Mouse (Mus musculus): Measurements from ENCODE around the gene Hinfp.
"Not testable (repeated sequence)": the region's sequence is repeated elsewhere in the genome, so short reads cannot be mapped to it uniquely, and the experiment has no call there.

Gene Hinfp

DNA sequence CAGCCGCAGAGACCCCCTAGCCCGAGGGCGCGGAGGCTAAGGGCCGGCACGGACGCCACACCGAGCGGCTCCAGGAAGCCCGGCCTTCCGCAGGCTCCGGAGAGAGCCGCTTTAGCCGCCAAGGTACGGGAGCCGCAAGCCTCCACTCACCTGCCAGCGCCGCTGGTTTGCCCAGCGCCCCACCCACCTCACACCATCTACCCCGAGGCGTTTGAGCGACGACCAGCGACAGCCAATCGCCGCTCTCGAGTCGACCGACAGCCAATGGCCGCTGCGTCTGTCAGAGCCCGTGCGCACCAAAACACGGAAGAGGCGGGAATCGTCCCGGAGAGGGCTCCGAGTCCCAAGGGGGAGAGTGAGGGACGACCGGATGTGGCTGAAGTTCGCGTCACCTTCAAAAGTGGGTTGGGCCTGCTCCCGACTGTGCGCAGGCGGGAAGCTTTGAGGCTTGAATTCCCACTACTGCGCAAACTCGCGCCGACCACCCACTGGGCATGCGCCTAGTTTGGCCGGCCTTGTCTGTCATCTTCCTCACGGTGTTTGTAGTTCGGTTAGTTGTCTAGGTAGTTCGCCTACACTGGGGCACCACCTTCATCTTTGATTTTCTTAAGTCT is at the start of gene Hinfp:
Hinfp (minus strand) TSS at position 206 of the 614 bp plus-strand sequence.
- peak; percentile 100 for DNase-seq (ENCODE audit: low read depth, low spot score)

DNA sequence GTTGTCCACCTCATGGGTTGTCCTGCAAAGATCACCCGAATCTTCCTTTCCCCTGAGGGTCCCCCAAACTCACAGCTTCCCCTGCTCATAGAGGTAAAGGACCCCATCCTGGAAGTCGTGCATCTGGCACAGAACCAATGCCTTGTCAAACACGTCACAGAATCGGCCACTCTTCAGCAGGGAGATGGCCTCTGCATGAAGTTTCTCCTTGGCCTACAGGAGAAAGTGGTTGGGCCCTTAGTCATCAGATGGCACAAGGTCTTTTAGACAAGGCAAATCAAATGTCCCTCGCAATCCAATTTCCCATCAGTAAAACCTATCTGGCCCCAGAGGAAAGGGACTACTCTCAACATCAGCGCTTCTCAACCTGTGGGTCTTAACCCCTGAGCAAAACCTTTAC is 47.7 kb upstream of the Hinfp start:
- no peak for DNase-seq (ENCODE audit: low read depth, low spot score)

DNA sequence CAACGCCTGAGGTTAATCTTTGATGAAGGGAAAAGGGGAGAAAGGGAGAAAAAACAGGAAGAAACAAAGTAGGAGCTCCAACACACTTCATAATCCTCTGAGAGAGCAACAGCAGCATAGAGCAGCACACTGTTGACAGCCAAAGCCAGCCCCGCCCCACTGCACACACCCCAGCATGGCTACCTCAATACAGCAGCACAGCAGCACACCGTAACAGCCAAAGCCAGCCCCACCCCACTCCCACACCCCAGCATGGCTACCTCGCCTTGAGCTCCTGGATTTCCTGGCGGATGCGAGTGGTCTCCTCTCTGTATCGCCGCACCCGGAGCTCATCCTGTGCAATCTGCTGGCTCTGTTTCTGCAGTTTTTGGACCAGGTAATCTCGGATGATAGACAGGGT is 46.9 kb upstream of the Hinfp start:
- DNase-seq (ENCODE audit: low read depth, low spot score): no peak

DNA sequence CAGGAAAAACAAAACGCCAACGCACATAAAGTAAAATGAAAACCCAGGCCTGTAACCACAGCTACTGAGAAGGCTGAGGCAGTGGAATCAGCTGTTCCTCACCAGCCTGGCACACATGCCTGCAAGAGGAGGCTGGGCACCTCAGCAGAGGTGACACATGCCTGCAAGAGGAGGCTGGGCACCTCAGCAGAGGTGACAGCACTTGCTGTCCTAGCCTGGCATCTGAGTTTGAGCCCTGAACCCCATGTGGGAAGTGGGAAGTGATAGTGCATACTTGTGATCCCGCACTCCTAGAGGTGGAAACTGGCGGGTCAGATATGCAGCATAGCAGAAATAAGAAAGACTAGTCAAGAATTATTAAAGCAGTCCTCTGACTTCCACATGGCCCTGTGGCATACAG is 45.9 kb upstream of the Hinfp start:
- no peak for DNase-seq (ENCODE audit: low read depth, low spot score)

DNA sequence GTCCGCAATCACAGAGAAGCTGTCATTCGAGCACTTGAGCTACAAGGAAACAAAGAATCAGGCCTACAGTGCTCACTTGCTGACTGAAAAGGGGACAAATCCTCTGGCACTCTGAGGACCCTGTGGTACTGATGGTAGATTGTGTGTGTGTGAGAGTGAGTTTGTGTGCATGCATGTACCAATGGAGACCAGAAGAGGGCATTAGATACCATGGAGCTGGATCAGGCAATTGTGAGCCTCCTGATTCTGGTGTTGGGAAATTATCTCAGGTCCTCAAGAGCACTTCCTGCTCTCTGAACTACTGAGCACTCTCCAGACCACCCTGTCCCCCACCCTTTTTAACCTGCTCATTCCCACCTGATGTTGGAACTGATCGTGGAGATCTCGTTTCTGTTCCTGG is 43.1 kb upstream of the Hinfp start:
- no peak for DNase-seq (ENCODE audit: low read depth, low spot score)

DNA sequence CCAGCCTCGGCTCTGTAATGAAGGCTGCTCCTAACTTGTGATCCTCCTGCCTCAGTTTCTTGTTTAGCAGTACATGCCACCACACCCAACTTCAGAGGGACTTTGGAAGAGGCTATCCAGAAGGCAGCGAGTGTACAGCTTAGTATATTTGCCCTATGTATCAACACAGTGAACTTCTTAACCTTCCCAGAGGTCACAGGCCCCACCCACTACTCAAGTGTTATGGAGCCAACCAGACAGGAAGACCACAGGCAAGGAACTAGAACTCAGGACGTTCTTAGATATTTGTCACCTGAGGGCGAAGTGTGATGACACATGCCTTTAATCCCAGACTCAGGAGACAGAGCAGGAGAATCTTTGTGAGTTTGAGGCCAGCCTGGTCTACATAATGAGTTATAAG is 42.1 kb upstream of the Hinfp start:
- DNase-seq (ENCODE audit: low read depth, low spot score): no peak

DNA sequence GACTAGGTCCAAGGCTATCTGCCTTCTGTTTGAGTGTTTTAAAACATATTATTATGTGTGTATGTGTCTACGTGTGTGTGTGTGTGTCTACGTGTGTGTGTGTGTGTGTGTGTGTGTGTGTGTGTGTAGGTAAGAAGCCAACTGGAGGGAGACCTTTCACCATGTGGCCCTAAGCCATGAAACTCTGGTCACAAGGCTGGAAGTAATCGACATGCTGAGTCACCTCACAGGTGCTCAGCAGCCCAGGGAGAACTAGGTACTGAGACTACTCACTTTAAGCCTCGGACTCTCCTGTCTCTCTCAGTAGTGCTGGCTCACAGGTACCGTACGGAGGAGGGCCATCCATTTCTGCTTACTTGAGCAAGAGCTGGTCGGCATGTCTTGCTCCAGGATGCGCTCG is 41.7 kb upstream of the Hinfp start:
- no peak for DNase-seq (ENCODE audit: low read depth, low spot score)

DNA sequence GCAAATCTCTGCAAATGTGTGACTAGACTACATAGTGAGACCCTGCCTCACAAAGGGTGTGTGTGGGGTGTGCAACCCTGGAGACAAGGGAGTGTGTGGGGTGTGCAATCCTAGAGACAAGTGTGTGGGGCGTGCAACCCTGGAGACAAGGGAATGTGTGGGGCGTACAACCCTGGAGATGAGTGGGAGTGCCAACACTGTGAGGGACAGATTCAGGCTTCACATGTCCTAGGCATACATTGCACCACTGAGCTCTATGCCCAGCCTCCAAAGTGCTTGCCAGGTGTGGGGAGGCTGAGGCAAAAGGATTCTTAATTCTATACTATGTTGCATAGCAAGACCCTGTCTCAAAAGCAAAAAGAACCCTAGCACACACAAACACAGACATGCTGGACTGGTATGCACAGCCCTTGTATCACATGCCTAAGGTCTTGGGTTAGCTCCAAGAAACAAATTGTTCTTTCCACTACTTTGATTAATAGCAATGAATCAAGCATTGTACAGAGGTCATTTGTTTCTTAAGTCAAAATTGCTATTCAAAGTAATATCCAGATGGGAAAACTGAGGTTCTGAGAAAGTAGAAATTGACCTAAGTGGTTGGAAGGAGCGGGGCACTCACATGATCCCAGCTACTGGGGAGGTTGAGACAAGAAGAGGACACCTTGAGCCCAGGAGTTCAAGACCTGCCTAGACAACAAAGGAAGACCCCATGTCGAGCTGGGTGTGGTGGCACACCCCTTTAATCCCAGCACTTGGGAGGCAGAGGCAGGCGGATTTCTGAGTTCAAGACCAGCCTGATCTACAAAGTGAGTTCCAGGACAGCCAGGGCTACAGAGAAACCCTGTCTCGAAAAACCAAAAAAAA is 40.3 kb upstream of the Hinfp start:
- DNase-seq (ENCODE audit: low read depth, low spot score): no peak

DNA sequence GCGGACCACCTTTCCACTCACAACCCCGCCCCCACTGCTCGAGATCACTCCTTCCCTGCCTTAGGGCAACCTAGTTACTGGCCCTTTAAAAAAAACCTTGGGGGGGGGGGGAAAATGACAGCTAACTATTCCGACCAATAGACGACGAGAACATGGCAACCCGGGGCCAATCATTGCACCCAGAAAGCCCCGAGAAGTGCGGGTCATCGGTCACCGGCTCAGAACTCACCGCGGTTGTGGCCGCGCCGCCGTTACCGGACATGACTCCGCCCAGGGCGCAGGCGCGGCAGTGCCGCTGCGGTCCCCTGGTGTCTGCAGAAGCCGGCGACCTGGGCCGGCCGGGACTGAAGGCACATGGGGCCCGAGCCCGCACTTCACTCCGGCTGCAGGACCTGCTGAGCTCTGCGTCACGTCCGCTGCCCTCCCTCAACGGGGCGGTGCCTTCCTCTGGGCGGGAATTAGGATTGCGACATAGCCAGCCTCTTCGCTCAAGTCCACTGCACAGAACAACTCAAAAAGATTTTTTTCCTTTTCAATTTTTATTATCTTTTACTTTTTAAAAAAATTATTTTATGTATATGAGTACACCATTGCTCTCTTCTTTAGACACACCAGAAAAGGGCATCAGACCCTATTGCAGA is 38.4 kb upstream of the Hinfp start, which contains the start of gene Hmbs:
Hmbs (minus strand) TSS at position 448 of the 641 bp plus-strand sequence.
- DNase-seq (ENCODE audit: low read depth, low spot score): peak; percentile 96

DNA sequence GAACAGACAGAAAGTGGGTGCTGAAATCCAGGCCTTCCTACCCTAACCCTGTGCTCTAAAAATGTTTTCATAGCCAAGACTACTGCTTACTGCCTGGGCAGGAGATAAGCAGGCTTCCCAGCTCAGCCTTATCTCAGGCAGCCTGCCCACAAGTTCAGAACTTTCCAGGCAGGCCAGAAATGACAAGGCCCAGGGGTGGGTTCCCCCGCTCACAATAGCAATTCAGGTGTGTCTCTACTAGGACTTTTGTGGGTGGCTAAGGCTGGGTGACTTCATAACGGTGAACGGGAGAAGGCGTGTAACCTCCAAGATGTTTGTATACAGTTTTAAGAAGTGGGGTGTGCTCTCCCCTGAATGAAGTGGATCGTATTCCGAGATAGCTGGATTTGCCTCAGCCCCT is 37.8 kb upstream of the Hinfp start:
- DNase-seq (ENCODE audit: low read depth, low spot score): no peak

DNA sequence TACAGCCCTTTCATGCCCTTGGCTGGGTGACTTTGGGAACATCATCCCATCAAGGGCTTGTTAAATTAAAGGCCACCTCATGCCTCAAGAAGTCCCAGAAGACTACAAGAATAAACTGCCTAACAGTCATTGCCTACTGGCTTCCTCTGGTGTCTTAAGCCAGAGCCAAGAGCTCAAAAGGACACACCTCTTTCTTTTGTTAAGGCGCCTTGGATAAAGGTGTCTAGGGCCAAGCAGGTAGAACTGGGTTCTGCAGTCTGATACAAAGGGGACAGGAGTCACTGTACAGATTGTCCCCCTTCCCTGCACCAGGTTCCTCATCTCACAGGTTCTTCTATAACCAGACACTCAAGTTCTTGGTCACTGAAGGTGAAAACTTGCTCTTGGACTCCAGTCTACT is 37.1 kb upstream of the Hinfp start:
- DNase-seq (ENCODE audit: low read depth, low spot score): no peak

DNA sequence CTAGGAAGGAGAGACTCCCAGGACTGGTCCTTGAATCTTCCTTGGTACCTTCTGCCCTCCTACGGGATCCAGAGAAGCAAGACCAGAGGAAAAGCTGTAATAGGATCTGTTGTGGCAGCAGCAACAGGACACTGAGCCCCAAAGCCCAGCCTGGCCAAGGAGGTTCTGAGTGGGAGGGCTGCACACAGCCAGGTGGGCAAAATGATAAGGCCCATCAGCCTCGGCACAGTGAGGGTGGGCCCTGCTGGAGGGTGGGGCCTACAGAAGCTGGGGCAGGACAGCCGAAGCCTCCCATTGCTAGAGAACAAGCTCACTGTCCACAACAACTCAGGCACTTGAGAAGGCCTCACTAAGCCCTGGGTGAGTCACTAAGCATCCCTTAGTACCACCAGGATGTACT is 36.7 kb upstream of the Hinfp start:
- no peak for DNase-seq (ENCODE audit: low read depth, low spot score)

DNA sequence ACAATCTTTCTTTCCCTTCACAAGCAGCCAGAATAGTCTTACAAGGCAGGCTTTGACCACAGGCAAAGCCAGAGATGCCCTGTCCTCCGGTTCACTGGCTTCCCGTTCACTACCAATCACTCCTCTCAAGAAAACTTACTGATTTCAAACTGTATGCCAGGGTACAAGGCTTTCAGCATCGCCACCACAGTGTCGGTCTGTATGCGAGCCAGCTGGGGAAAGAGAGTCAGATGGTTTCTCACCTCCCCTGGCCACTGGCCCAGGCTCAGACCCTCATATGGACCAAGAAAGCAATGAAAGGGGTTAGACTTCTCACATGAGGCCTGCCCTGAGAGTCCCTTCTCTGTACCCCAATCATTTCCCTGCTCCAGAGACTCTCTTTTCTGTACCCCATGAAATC is 36.0 kb upstream of the Hinfp start:
- DNase-seq (ENCODE audit: low read depth, low spot score): no peak

DNA sequence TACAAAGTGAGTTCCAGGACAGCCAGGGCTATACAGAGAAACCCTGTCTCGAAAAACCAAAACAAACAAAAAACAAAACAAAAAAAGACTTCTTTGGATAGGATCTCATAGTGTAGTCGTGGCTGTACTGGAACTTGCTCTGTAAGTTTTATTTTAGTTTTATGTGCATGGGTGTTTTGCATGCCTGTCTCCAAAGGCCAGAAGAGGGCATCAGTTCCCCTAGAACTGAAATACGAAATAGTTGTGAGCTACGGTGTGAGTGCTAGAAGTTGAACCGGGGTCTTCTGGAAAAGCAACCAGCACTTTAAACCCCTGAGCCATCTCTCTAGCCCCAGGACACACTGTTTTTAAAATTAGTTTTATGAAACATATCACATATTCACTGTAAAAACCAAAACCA is 33.1 kb upstream of the Hinfp start:
- DNase-seq (ENCODE audit: low read depth, low spot score): peak; percentile 67

DNA sequence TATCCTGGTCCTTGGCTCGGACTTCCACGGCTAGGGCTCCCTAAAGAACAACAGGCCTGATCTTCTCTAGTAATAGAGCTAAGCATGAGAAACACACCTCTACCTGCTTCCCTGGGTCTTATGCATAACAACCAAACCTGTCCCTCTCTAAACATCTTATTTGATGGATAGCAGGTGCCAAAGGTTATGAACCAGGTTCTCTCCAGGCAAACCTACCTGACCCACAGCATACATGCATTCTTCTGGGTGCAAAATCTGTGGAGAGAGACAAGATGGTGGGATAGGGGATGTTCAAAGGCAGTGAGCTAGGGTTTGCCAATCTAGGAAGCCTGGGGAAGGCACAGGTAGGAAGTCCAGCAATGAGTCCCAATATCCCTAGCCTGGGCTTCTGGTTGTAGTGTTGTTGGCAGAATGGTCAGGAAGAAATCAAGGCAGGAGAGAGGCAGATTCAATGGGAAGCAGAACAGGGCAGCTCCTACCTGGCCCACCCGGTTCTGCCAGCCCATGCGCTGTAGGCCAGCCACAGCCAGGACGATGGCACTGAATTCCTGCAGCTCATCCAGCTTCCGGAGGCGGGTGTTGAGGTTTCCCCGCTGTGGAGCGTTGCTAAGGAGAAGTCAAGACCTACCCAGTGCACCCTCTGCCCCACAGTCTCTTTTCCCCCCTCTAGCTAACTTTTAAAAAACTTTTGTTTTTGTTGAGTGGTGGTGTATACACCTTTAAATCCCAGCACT is 32.1 kb upstream of the Hinfp start:
- peak; percentile 52 for DNase-seq (ENCODE audit: low read depth, low spot score)

DNA sequence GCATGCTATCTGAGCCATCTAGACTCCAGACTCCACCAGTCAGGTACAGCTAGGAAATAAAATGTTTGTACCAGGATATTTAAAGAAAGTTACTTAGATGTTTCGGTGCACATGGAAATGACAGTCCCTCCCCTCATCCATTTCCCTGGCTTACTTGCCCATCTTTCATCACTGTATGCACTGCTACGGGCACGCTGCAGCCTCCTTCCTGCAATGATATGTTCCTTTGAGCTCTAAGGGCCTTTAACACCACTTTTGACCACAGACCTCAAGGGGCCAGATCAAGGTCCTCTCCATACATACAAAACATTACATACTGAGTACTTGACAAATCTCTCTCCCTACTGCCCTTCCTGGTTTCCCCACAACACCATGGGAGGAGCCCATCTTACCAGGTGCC is 31.5 kb upstream of the Hinfp start:
- DNase-seq (ENCODE audit: low read depth, low spot score): peak; percentile 55

DNA sequence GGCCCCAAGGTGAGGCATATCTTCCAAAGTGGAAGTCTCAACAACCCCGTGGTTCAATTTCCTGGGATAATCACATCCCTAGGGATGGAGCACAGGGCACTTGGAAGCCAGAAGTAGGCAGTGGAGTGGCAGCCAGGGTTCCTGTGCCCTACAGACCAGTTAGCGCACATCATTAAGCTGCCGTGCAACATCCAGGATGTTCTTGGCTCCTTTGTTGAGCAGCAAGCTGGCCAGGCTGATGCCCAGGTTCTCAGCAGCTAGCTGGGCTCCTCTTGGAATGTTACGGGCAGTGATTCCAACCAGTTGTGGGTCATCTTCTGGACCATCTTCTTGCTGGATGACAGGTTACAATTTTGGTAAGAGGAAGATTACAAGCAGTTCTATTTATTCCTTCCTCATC is 31.0 kb upstream of the Hinfp start:
- not testable (repeated sequence) for DNase-seq (ENCODE audit: low read depth, low spot score)

DNA sequence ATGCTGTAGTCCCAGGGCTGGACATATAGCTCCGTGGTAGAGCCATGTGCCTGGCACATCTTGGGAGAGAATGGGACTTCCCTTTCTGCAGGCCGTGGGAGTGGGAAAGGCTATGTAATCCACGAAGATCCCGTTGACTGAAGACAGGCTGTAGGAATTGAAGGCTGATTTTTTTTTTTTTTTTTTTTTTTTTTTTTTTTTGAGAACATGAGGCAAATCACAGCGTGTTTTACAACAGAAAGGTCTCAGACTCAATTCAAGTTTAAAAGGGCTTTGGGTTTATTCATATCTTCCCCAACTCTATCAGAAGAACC is 30.6 kb upstream of the Hinfp start:
- DNase-seq (ENCODE audit: low read depth, low spot score): no peak

DNA sequence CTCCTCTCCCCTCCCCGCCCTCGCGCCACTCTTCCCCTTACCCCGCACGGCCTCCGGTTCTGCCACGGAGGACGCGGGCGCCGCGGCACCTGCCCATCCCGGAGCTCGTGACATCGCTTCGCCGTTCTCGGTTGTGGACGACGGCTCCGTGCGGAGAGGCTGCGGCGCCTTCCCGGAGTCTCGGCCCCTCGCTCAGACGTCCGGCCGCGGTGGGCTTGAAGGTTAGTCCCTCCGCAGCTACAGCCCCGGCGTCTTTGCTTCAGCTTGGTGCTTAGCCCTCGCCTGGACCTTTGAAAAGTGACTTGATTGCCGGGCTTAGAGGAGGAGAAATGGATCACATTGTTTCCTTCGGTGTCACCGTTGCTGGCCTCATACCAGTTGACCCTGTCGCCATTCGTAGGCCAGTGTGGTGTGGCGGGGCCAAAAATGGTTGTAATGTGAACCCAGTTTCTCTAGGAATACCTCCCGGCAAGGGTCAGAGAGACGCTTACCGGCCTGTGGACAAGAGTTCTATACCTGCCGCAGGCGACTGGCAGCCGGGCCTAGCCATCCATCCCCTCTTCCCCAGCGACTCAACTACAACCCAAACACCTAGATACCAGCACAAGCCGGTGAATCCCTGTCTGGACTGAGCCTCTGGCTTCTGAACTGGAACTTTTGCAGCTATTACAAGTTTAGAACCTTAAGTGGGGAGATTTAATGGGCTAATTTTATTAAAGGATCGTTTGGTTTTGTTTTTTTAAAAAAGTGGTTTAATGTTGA is 30.0 kb upstream of the Hinfp start:
- DNase-seq (ENCODE audit: low read depth, low spot score): peak; percentile 56

DNA sequence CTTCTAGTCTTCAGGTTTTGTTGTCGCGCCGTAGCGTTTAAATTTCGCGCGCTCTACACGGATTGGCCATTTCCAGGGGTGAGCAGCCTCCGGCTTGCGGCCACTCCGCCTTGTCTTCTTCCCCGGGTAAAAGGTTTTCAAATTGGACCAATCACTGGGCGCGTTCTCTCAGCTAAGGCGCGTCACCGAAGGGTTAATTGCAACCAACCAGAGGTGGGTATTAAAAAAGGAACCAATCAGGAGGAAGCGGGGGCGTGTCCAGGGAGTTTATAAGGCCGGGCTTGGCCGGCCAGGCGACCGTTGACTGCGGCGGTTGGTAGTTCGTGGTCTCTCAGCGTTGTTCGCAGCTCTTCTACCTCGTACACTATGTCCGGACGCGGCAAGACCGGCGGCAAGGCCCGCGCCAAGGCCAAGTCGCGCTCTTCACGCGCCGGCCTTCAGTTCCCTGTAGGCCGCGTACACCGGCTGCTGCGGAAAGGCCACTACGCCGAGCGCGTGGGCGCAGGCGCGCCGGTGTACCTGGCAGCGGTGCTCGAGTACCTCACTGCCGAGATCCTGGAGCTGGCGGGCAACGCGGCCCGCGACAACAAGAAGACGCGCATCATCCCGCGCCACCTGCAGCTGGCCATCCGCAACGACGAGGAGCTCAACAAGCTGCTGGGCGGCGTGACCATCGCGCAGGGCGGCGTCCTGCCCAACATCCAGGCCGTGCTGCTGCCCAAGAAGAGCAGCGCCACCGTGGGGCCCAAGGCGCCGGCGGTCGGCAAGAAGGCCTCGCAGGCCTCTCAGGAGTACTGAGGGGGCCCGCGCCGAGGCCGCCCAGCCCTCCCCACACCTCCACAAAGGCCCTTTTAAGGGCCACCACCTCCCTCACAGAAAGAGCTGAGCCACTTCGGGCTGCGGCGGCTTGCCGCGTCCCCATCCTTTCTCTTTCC is 29.2 kb upstream of the Hinfp start, which contains the start of gene H2afx:
H2afx (plus strand) TSS at position 299 of the 935 bp plus-strand sequence.
- peak; percentile 100 for DNase-seq (ENCODE audit: low read depth, low spot score)
